Mouse (Mus musculus) T-helper 2 cell (primary cell): Measurements from ENCODE around the gene Tdrd5.
"Not testable (repeated sequence)": the region's sequence is repeated elsewhere in the genome, so short reads cannot be mapped to it uniquely, and the experiment has no call there.

Source experiments
- in situ Hi-C: fragments of 300-600 bp; cut with MboI, MseI; formaldehyde crosslinking; loops from one replicate; pipeline ENCODE4 v1.15.1; 2025; ENCODE audit warnings: high pct_unique_total_duplicates

The Tdrd5 gene

GRCm38 (mm10) chr1:156302911-156303749, at the start of gene Tdrd5:
TSS of gene Tdrd5 (minus strand) at chr1:156303664.
- in situ Hi-C loops: no loop called here

DNA sequence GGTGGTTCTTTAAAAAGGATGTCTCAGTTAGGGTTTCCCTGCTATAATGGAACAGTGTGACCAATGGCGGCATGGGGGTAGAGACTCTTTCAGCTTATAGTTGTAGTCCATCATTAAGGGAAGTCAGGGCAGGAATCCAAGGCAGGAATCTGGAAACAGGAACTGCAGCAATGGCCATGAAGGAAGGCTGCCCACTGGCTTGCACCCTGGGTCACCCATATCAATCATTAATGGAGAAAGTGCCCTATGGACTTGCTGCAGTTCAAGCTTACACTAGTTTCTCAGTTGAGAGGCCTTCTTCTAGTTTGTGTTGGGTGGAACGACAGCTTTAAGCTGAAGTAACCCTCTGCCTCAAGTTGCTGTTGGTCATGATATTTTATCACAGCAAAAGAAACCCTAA, 49.0 kb upstream of the Tdrd5 start:
- in situ Hi-C loops: no loop called here

DNA sequence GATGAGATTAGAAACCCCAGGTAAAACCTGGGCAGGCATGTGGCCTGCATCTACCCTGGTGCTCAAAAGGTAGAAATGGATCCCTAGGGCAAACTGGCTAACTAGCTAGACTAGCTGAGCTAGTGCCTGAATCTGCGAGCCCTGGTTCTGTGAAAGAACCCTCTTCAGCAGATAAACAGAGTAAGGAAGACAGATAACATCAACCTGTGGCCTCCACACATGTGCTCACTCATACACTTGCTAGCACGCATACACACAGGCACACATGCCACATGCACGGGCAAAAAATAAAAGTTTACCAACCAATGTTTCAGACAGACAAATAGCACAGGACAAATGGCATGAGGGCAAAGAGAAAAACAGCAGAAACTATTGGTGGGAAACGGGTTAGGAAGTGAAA, 47.0 kb upstream of the Tdrd5 start:
- in situ Hi-C loops: no loop called here

DNA sequence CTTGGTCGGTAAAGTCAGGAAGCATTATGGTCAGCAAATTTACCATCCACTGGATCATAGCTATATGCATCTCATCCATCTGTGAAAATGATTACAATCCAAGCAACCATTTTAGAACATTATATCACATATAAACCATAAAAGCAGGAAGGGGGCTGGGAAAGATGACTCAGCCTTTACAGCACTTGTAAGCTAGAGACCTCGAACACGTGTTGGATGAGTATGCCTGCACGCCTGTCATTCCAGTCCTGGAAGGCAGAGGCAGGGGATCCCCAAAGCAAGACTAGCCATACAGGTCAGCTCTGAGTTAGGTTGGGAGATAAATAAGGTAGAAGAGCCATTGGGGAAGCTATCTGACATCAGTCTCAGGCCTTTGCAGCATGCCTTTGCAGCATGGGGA, 45.6 kb upstream of the Tdrd5 start:
- in situ Hi-C loops: no loop called here

- in situ Hi-C loops: no loop called here
Observed at GRCm38 (mm10) chr1:156345633-156346032, 42.2 kb upstream of the Tdrd5 start.

GRCm38 (mm10) chr1:156344433-156344832, 41.0 kb upstream of the Tdrd5 start:
- in situ Hi-C loops: no loop called here

- in situ Hi-C loops: no loop called here
Observed at GRCm38 (mm10) chr1:156340847-156341246, 37.4 kb upstream of the Tdrd5 start.

DNA sequence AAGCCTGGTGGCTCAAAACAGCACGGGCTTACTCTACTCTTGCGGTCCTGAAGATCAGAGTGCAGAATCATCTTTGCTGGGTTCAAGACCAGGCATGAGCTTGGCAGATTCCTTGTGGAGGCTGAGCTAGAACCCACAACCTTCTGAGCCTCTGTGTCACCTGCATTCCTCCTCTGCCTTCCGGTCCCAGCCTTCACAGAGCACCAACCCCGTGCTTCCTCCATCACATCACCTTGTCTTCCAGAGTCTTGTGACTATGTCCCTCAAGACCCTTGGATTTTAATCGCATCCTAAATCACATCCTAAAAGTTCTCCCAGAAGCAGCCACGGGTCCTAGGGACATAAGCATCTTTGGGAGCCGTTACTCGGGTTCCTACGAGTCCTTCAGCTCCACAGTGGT, 19.7 kb upstream of the Tdrd5 start:
- in situ Hi-C loops: no loop called here

DNA sequence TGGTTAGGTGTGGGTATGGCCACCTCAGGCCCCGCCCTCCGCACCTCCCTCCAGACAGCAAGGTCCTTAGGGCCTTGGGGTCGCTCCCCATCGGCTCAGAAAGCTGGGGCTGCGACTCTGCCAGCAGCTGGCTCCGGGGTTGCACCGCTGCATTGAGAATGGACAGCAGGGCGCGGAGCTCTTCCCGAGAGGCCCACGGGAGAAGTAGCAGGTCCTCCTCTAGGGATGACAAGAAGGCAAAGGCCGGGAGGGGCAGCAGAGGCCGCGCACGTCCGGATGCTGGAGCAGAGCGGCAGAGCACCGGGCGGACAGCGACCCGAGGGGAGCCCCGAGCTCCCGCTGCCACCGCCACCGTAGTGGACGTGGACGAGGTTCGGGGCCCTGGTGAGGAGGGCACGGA, 7.2 kb upstream of the Tdrd5 start, which contains the start of gene Nphs2:
Gene Nphs2, plus strand, starts transcription at position 98 of the 400 bp plus-strand sequence.
- in situ Hi-C loops: no loop called here

DNA sequence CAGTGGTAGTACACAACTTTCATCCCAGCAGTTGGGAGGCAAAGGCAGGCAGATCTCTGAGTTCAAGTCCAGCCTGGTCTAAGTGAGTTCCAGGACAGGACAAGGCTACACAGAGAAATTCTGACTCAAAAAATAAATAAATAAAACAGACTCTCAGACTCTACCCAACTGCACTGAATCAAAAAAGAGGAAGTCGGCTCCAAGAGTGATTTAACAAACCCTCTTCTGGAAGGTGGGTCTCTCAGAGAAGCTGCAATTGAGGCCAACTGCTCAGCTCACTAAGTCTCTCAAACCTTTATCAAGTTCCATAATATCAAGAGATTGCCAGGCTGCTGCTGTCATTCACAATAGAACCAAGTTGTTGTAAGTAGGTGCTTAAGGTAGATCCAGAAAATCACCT, 5.1 kb upstream of the Tdrd5 start:
- in situ Hi-C loops: no loop called here

DNA sequence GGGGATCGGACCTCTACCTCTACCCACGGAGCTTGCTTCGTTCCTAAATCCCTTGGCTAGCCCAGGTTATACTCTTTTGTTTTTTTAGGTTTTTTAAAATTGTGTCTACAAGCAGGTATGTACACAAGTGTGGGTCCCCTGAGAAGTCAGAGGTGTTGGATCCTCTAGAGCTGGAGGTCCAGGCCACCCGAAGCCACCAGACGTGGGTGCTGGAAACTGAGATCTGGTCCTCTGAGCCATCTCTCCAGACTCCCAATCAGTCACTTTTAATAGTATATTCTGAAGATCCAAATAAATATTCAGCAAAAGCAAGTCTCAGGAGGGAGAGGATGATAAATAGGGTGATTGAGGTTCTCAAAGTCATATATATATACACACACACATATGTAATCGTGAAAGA, 13.4 kb downstream of the Tdrd5 start:
- in situ Hi-C loops: no loop called here

- in situ Hi-C loops: not testable (repeated sequence)
Observed at GRCm38 (mm10) chr1:156289222-156289587, 14.3 kb downstream of the Tdrd5 start.

DNA sequence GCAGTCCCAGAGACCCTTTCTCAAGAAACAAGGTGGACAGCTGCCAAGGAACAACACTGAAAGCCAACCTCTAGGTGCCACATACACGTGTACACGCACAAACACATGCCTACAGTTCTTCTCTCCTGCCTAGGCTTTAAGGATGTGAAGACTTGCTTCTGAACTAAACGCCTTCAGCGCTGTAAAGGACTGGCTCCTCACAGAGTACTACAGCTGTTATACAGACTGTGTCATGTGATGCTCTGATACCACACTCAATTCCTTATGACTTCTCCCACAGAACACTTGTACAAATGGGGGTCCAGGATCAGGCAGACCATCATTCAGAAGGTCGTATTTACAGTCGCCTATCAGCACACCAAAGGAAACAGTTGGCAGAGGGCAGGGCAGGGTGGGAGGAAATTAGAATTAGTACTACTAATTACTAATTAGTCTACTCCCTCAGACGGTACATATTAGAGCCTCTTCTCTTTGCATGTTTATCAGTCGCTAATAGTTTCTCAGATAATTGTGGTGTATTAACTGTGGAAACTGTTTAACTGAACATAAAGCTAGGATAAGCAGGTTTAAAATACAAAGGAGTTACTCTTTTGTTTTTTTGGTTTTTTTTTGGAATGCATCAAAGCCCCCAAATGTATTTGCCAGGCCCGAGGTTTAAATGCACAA, 14.8 kb downstream of the Tdrd5 start:
- in situ Hi-C loops: no loop called here

GRCm38 (mm10) chr1:156285541-156285896, 17.9 kb downstream of the Tdrd5 start:
- in situ Hi-C loops: no loop called here

DNA sequence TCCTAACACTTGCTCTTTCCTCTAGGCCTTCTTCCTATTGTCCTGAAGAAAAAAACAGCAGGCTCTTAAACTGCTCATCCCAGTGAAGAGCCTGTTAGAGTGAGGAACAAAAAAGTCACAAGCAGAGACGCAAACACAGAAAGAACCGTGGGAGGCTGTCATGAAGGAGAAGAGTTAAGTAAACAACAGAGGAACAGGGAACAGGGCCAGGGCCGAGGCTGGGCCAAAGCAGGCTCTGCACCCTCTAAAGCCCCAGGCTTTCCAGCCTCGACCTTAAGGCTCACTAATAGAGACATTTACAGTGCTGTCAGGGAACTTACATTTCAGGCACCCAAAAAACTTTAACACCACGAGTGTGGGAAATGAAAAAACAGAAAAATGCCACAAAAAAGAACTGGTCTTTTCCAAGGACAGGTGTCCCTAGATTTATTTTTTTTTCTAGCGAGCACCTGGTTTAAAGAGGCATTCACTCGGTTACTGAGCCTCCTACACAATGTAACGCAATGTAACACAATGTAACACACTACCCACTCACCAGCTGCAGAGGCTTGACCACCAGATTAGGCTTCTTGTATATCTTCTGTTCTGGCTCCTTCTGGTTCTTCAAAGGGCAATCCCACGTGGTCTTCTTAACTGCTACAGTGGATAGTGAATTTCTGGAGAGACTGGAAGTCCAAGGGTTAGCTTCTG, 18.5 kb downstream of the Tdrd5 start:
- in situ Hi-C loops: no loop called here

GRCm38 (mm10) chr1:156284207-156284606, 19.3 kb downstream of the Tdrd5 start:
- in situ Hi-C loops: no loop called here

DNA sequence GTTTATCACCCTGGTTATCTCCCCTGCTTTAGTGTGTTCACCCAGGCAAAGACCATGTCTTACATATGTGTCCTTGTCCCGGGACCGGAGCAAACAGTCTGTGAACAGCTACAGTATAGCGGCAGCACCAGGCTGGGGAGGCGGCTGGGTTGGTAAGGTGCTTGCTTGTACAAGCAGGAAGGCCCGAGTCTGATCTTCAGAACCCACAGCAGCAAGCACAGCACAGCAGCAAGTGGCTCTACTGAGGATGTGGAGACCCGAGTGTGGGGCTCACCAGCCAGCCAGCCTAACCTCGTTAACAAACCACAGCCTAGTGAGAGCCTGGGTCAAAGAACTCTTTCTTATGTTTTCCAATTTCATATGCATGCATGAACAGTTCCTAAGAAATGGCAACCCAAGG, 23.3 kb downstream of the Tdrd5 start:
- in situ Hi-C loops: no loop called here

- in situ Hi-C loops: no loop called here
Observed at GRCm38 (mm10) chr1:156273647-156274046, 29.8 kb downstream of the Tdrd5 start.

DNA sequence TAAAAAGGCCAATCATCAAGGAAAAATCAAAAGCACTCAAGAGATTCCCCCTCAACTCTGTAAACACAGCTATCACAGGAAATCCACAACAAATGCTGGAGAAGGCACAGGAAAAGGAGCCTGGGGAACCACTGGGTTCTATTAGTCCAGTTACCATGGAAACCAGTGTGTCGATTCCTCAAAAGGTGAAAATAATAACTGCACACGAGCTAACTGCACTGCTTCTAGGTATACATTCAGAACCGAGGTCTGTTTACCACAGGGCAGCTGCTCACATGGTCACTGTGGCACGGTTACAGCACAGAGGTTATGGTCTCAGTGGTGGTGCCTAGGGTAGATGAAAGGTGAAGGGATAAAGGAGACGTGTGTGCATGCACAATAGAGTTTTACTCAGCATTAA, 31.8 kb downstream of the Tdrd5 start:
- in situ Hi-C loops: no loop called here

GRCm38 (mm10) chr1:156270471-156270870, 33.0 kb downstream of the Tdrd5 start:
- in situ Hi-C loops: no loop called here

DNA sequence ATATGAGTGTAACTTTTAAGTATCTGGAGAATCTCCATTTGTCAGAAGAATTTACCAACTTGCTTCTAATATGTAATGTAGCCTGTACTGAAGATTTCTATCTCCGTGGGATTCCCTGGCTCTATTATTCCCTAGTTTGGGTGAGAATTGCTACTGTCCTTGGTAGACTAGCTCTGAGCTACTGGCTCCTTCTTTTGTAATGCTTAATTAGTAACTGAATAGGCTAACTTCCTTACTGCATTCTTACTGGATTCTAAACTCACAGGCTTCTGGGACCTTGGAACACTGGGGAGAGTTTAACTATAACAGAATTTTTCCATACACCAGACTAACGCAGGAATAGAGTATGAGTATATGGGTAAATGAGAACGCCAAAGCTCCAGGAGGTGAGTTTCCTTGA, 34.9 kb downstream of the Tdrd5 start:
- in situ Hi-C loops: not testable (repeated sequence)

GRCm38 (mm10) chr1:156263946-156264345, 39.5 kb downstream of the Tdrd5 start:
- in situ Hi-C loops: no loop called here

- in situ Hi-C loops: no loop called here
Observed at GRCm38 (mm10) chr1:156263352-156263751, 40.1 kb downstream of the Tdrd5 start.
